Mouse (Mus musculus) layer of hippocampus, adult 11-12 months (tissue): ENCODE measurements at regions not wholly inside any gene's neighbourhood (a gene's known extent, or its start where the extent isn't known, plus 50 kb on each side); places are given as distances from the start of the nearest gene placed in this dataset.

Experiments
- DNase-seq: peaks from one replicate; pipeline ENCODE4 v3.0.0; 2022; ENCODE audit warnings: low spot score

DNA sequence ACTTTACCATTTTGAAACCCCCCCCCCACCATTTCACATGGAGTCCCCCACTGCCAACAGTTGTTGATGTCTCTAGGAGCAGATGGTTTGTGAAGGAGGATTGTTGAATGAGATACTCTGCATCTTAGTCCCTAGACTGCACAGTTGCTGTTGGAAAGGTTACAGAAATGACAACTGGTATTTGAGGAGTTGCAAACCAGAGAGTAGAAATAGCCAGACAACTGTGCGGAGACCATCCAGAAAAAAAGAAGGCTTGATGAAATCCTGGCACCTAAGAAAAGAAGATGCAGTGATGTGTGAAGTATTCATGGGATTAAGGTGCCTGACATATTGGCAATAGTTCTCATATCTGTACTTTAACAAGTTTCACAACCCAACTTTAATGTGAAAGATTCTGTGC lies 1069.2 kb upstream of the Slc39a10 start:
- peak; percentile 17 for DNase-seq

DNA sequence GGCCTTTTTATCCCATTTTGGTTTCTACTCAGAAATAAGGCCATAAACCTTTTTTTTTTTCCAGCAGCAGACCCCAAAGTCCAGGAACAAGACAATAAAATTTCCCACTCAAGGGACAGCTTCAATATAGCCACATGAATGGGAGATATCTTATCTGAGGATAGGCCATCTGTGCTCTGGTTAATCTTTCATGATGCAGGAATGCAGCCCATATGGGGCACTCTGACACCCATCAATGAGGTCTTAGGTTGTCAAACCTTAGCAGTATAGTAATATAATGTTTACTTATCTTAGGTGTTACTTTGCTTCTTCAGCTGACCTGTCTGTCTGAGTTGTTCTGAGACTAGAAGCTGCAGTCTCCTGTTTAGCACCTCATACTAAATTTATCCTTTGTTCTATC lies 1048.0 kb upstream of the Slc39a10 start:
- DNase-seq = no peak

DNA sequence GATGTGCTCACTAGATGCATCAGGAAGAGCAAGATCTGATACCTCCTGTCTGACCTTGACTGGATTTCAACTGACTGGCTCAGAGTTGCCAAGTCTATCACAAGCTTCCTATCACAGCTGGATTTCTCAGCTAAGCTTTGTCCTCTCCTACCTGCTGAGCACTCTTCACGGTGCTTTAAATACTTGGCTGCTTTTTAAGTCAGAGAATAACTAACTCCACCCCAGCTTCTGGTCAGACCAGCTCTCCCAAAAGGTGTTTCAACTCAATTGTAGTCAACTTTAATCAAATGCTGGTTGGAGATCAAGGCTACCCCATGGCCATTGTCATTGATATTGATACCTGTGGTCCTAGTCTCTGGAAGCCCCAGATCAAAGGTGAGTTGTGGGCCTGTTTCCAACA lies 1021.5 kb upstream of the Slc39a10 start:
- no peak for DNase-seq
